Mouse (Mus musculus): ENCODE measurements around the gene Tbxas1. TPM values are rescaled to one million over a fixed set of nuclear protein-coding genes. Genes with fewer than 3 reads are reported as not detected.

Tbxas1 gene
- total RNA-seq, 4 experiments from 2014 or later, result 0.87 to 3.9 (median 1.6) TPM

DNA sequence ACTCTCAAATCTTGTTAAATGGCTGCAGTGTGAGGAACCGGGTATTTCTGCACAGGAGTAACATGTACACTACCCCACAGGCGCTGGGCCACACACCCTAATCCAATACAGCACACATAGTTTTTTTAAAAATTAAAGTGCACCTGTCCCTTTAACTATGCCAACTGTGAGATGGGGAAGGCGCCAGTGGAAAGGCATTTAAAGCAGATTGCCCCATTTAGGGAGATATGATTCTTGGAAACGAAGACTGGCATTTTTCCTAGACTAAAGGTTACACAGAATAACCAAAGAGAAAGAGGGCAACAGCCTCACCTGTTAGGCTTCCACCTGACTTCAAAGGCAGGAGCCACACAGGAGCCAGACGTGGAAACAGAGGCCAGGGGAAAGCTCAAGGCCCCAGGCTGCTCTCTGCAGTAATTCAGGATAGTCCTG, 21.6 kb upstream of the Tbxas1 start:
- DNase-seq (ENCODE audit: low spot score), result no peak

DNA sequence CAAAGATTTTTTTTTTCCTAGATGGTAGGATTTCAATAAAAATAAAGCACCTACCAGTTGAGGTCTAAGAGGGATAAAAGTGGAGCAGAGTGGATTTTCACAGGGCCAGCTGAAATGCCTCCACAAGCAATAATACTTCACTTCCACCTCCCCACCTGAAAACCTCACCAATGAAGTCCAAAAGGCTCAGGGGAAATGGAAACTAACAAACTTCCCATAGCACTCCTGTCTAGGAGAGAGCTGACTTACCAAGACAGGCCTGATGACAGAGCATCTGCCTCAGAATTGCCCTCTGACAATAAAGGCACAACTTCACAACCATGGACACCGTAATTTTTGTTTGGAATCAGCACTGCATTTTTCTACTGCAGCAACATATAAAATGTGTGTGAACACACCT, 15.4 kb upstream of the Tbxas1 start:
- DNase-seq (ENCODE audit: low spot score), result no peak

DNA sequence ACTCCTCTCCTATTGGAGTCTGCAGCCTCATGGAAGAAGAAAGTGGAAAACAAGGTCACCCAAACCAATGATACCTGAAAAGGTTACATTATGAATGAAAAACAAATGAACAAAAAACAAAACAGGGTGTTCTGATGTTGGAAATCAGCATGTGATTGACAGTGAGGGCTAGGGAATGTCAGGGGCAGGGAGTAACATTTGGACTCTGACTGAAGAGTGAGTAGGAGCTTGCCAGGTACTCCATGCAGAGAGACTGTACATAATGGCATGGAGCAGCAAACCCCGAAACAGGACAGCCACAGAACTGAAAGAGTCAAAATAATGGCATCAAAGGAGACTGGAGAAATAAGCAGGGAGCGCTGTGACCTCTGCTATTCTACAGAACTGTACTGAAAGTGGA, 14.9 kb upstream of the Tbxas1 start:
- no peak for DNase-seq (ENCODE audit: low spot score)

- no peak for DNase-seq (ENCODE audit: low spot score)
Measured at GRCm38 (mm10) chr6:38863595-38863994, 11.6 kb upstream of the Tbxas1 start.

DNA sequence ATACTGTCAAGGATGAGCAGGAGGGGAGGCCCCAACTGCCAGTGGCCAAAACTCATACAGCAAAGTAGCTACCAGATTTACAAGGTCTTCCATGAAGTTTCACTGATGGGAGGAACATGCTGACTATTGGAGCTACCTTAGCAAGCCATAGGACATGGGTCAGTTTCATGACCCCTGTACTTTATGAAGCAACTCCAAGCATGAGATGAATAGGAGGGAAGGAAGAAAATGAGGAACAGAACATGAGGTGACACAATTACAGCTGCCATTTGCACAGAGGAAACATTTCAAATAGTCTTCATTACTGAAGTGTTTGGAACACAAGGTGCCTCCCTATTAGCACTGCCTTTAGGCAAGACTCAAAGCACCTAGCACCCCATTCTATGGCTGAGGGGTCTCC, 9.4 kb upstream of the Tbxas1 start:
- no peak for DNase-seq (ENCODE audit: low spot score)

DNA sequence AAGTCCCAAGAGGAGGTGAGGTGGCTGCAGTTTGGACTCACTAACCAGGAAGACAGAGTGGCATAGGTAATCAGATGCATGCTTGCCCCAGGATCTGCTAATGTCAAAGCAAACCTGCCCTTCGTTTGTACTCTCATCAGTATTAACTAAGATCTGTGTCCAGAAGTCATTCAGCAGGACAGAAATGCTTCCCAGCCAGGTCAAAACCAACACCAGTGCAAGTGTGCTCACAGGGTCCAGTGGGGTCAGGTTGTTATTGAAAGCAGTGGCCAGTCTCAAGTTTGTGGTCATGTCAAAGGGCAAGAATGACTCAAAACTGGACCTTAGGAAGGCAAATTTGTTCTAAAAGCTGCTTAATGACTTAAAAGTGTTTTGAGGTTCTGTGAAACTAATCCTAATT, 8.8 kb upstream of the Tbxas1 start:
- no peak for DNase-seq (ENCODE audit: low spot score)

- DNase-seq (ENCODE audit: low spot score), result no peak
Measured at GRCm38 (mm10) chr6:38866761-38867160, 8.4 kb upstream of the Tbxas1 start.

- DNase-seq (ENCODE audit: low spot score), result no peak
Measured at GRCm38 (mm10) chr6:38867291-38867690, 7.9 kb upstream of the Tbxas1 start.

GRCm38 (mm10) chr6:38868974-38869373, 6.2 kb upstream of the Tbxas1 start:
- DNase-seq (ENCODE audit: low spot score), result no peak

DNA sequence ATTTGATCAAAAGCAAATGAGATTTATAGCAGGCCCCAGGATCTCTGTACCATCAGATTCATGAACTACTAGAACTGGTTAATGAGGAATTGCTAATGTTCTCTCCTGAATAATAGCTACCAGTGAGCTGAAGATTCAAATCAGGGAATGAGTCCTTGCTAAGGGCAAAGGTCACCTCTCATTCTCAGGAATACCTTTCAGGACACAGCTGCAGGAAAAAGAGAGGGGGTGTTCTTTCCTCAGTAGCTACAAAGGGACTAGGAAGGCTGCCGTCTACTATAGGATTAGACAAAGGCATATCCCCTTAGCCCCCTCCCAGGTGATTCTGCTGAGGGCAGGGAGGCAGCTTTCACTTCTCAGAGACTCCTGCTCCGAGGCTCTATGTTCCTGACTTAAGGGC, 5.1 kb upstream of the Tbxas1 start:
- no peak for DNase-seq (ENCODE audit: low spot score)

DNA sequence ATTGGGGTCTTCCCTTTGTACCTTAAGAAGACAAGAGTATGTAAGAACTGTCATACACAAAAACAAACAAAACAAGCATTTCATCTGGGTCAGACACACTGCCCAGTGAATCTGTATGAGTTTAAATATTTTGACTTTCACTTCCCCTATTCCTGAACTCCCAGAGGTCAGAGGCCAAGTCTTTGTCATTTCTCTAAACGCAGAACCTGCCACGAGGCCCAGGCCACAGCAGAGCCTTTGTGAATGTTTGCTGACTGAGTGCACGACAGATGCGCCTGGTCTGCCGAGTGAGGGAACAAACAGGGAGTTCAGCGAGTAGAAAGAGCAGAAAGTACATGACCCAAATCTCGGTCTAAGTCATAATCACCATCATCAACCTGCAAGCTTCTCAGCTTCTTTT, 4.2 kb upstream of the Tbxas1 start:
- DNase-seq (ENCODE audit: low spot score), result peak; percentile 32

GRCm38 (mm10) chr6:38873316-38873715, 1.9 kb upstream of the Tbxas1 start:
- no peak for DNase-seq (ENCODE audit: low spot score)

DNA sequence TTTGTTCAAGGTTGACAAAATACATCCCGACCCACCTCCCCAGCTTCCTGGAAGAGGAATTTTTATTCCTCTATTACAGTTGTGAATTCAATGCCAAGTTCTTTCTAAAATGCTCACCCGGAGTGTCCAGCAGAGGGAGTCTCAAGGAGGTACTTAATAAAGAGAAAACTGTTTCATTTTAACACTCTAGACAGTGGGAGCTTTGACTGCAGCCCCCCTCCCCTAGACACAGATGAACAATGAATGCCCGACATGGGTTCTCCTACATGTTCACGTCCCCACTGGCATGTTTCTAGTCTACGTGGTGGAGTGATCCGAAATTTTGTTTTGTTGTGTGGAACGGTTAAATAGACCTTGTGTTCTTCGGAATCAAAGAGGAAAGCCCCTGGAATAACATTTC, 1.2 kb upstream of the Tbxas1 start:
- DNase-seq (ENCODE audit: low spot score), result peak; percentile 70

DNA sequence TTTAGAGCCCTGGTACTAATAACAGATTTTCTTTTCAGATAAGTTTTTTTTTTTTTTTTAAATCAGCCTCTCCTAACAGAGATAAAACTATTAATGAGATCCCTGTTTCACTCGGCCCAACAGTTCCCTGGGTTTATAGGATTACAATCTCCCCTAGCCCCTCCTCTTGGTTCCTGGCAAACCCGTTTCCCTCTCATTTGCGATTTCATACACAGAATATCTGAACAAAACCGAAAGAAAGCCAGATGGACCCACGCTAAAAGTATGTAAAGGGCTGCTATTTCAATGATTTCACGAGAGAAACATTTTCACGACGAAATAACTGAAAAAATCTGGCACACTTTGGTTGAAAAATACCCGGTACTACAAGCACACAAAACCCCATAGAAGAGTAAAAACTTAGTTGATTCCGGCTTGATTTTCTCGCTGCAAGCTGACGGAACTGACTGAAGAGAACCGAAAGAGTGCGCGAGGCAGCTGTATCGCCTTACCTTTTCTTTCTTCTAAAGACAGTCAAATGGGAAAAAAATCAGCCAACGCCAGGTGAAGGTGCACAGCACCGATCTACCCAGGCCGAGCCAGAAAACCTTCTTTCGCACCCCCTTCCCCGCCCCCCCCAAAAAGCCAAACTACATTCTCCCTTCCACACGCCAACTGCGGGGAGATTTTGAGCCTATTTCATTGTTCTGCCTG, 493 bp upstream of the Tbxas1 start:
- no peak for DNase-seq (ENCODE audit: low spot score)

DNA sequence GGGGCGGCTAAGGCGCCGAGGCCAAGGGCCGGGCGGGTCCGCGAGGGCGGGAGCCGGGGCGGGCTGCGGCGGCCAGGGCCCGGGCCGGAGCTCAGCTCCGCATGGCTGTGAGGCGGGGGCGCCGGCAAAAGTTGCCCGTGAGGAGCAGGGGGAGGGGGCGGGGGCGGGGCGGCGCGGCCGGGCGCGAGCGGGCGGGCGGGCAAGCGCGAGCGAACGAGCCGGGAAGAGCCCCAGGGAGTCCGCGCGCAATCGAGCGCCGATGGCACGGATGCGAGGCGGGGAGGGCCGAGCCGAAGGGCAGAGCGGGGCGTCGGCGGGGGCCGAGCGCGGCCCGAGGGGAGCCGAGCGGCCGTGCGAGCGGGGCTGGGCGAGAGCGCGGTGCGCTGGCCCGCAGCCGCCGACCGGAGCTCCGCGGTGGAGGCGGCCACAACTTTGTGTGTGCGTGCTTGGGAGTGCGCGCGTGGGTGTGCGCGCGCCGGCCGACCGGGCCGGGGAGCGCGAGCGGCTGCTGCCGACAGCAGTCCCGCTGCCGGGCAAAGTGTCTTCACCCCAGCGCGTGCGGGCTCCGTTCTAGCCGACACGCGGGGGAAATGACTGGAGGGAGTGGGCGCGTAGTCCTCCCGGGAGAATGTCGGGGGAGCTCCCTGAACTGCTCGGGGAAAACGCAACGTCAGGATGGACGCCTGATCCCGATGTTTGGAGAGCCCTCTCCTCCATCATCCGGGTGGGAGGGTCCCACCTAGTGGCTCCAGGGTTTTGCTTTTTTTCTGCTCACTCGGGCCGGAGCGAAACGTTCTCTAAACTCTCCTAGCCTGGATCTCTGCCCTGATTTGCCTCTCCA, 1.1 kb downstream of the Tbxas1 start, which contains the start of gene Hipk2:
Hipk2 (minus strand) TSS at position 95 of the 841 bp plus-strand sequence.
- DNase-seq (ENCODE audit: low spot score), result peak; percentile 60

DNA sequence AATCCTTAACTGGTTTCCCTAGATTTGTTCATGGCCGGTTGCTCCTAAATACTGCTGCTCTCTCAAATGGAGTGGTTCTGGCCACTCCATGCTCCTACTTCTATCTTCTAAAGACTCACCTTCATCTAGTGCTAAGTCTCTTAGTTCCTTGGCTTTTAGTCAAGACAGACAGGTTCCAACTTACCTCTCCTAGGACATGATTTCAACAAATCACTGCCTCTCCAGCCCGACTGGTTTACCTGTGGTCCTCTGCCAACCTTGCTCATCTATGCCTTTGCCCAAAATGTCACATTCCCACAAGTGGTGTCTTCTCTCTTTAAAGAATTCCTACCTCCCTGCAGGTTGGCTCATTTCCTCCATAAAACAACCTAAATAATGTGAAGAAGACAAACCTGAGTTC, 2.5 kb downstream of the Tbxas1 start:
- no peak for DNase-seq (ENCODE audit: low spot score)

DNA sequence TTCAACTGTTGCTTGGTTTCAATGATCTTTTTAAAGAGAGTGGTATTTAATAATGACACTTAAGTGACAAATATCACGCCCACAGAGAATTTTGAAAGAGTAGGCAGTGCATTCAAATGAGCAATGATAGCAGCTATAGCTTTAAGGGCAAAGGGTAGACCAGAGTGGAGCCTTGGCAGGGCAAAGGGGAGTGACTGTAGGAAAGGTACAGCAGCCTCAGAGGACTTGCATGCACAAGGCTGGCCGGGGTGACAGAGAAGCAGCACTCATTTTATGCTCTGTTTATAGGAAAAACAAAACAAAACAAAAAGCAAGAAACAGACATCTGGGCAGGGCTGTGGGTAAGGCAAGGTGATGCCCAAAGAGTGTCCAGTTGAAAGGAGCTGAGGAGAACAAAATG, 6.3 kb downstream of the Tbxas1 start:
- no peak for DNase-seq (ENCODE audit: low spot score)

GRCm38 (mm10) chr6:38881975-38882374, 6.8 kb downstream of the Tbxas1 start:
- DNase-seq (ENCODE audit: low spot score), result no peak

GRCm38 (mm10) chr6:38882728-38883171, 7.5 kb downstream of the Tbxas1 start:
- no peak for DNase-seq (ENCODE audit: low spot score)

DNA sequence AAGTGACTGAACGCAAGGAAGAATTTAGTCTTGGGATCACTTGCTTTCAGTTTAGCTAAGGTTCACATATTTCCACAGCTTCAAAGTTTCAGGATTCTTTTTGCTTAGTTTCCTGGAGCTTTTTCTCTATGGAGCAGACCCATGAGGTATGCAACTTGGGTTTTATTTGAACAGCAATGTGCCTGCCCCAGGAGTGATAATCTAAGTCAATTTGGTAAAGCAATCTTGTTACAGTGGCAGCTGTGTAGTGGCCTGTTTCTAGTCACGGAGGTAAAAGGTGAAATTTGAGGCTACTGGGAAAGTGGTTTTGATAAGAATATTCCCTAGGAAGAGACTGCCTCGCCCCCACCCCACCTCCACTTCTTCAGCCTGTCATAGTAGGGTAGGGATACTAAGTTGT, 9.3 kb downstream of the Tbxas1 start:
- DNase-seq (ENCODE audit: low spot score), result no peak

- DNase-seq (ENCODE audit: low spot score), result no peak
Measured at GRCm38 (mm10) chr6:38885132-38885531, 9.9 kb downstream of the Tbxas1 start.

GRCm38 (mm10) chr6:38887436-38887835, 12.2 kb downstream of the Tbxas1 start:
- no peak for DNase-seq (ENCODE audit: low spot score)

DNA sequence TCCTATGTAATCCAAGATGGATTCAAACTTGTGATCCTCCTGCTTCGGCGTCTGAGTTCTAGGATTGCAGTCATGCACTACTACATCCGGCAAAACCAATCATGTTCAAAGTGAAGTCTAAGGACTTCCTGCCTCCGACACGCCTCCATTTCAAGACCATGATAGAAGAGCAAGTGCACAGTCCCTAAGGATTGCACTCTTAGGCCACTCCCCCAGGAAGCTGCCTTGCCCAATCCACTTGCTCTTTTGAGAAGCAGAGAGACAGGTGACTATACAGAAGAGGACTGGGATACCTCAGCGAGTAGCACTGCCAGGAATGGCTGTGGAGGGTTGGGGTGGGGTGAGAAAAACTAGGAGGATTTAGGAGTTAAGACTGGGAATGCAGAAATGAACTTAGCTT, 14.0 kb downstream of the Tbxas1 start:
- DNase-seq (ENCODE audit: low spot score), result no peak
